Mouse (Mus musculus) kidney, adult 2 months (tissue): Measurements from ENCODE around the gene Ltb.
A peak's percentile ranks its signal among the peaks of the same experiment; 100 is the strongest.

Experiments used
- CTCF ChIP-seq: fragments of 200-500 bp; conservative IDR thresholded peaks from 2 replicates; pipeline ENCODE4 v1.5.1; 2011; ENCODE audit warnings: low read depth, mild to moderate bottlenecking, control low read depth, low read length, moderate library complexity, mixed read lengths; ENCODE audit not compliant: insufficient read depth, insufficient read length
- POLR2A ChIP-seq: fragments of 200-500 bp; IDR thresholded peaks from one replicate; pipeline ENCODE4 v1.6.1; 2011; ENCODE audit warnings: low read depth, low read length, control low read depth

- TF ChIP-seq CTCF (no peak), POLR2A (peak; percentile 85)
Observed at GRCm38 (mm10) chr17:35241305-35242014, 47.2 kb downstream of the Ltb start, which contains the start of gene Ddx39b.
